Mouse (Mus musculus) heart, adult 2 months (tissue): ENCODE data around the gene Rnf135.
"Not testable (repeated sequence)": the region's sequence is repeated elsewhere in the genome, so short reads cannot be mapped to it uniquely, and the experiment has no call there.

Experiments used
- CTCF ChIP-seq: fragments of 200-600 bp; IDR thresholded peaks from 2 replicates; pipeline ENCODE4 v1.8.1; 2022; ENCODE audit warnings: antibody characterized with exemption, mild to moderate bottlenecking, moderate library complexity
- EP300 ChIP-seq: fragments of 200-500 bp; IDR thresholded peaks from 2 replicates; pipeline ENCODE4 v1.6.1; 2011; ENCODE audit warnings: low read depth, low read length, control low read depth; ENCODE audit not compliant: insufficient read depth
- POLR2A ChIP-seq: fragments of 200-500 bp; IDR thresholded peaks from 2 replicates; pipeline ENCODE4 v1.6.1; 2011; ENCODE audit warnings: mild to moderate bottlenecking, low read depth, low read length, control low read depth; ENCODE audit not compliant: insufficient read depth

- TF ChIP-seq CTCF, POLR2A, EP300: not testable (repeated sequence)
Measured at GRCm38 (mm10) chr11:80230066-80230465, 46.4 kb downstream of the Rnf135 start.
